Mouse (Mus musculus): ENCODE results near the gene Bhmt2.
A peak's percentile ranks its signal among the peaks of the same experiment; 100 is the strongest.

Bhmt2 gene

DNA sequence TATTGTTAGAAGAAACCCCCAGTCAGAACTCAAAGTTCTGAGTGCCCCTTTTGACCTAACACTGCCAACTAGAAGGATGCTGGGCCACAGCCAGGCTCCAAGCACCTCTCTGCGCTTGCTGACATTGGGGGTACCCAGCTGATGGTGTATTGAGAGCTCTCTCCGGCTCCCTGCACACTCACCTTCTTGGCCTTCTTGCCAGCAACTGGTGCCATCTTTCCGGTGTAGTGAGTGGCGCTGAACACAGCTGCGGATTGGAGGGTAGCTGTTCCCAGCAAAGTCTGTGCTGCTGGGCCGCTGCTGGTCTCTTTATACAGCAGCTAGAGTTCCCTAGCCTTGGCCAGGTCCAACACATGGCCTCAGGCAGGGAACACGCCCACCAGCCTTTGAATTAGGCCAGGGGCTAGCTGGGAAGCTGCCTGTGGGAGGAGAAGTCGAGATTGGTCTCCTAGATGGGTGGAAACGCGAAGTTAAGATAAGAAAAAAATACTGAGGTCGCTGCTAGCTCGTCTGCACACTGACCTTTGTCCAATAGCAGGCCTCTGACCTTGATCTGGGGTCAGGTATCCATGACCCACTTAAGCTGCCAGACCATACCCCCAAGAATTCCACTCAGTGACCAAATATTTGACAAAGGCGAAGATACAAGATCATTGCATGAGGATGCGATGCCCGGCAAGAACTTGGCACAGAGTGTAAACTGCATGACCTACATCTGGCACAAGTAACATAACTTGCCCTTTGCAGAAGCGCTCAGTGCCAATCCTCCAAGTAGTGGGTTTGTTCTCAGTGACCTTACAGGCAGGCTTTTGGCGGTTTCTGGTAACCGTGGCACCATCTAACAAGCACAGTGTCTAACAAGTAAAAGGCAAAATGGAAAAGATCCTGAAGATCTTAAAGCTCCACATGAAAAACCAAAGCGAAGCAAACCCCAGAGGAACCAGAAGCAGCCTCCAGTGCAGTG lies 36.5 kb downstream of the Bhmt2 start, which contains the start of gene Bhmt:
Bhmt (minus strand) TSS at position 680 of the 964 bp plus-strand sequence.
- peak; percentile 47 for DNase-seq

GRCm38 (mm10) chr13:93636561-93636960 lies 37.5 kb downstream of the Bhmt2 start:
- DNase-seq: no peak

DNA sequence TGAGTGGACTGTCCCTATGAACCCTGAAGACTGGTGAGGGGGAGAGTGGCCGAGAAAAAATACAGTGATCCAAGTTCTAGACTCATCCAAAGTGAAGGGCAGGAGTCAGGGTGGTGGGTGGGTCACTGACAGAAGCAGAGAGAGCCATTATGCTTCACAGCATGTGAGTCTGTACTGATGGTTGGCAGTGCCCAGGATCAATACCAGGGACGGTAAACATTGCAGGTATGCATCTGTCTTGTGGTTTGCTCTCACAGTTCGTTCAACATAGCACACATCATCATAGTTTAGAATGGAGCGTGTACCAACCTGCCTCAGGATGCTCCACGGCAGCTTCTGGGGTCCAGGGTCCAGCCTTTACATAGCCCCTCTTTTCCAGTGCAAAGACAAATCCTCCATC lies 41.2 kb downstream of the Bhmt2 start:
- DNase-seq: no peak

DNA sequence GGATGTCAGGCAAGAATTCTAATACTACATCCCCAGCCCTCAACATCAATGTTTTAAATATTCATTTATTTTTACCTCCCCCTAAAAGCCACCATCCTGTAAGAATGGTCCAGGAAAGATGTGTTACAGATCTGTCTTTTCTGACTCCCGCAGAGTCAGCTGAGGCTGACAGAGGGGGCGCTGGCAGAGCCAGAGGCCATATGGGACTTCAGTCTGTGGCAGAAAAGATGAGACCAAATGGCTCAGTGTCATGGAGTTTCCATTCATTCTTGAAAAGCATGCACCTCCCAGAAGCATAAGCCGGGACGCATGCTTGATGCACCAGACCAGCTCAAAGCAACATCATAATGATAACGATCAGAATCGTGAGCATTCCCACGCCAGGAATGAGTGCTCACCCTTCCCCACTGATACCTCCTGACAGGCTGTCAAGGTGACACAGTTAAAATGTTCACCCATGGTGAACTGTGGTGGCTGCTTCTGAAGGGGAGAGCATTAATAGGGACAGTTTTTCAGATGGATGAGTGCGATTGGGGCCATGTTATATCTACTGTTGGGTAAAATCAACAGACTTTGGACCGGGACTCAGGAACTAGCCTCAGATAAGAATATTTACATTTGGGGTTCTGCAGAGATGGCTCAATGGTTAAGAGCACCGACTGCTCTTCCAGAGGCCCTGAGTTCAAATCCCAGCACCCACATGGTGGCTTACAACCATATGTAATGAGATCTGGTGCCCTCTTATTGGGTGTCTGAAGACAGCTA lies 43.0 kb downstream of the Bhmt2 start:
- no peak for DNase-seq

DNA sequence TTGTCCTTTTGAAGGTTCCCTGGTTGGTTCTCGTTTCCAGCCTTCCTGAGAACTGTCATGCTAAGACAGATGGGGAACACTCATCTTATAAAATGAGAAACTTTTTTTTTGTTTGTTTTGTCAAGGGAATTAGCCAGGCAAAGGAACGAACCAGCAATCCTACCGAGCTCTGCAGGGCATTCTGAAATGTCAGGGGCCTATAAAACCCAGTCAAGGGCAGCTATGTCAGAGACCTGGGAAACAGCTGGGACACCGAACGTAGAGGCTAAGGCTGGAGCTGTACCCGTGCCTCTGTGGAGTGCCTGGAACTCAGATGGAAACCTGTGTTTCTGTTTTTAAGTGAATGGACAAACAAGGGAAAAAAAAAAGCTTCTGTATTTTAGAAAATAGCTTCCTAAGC lies 45.2 kb downstream of the Bhmt2 start:
- DNase-seq: no peak

- DNase-seq: peak; percentile 77
Observed at GRCm38 (mm10) chr13:93614361-93614948, 59.6 kb downstream of the Bhmt2 start.

DNA sequence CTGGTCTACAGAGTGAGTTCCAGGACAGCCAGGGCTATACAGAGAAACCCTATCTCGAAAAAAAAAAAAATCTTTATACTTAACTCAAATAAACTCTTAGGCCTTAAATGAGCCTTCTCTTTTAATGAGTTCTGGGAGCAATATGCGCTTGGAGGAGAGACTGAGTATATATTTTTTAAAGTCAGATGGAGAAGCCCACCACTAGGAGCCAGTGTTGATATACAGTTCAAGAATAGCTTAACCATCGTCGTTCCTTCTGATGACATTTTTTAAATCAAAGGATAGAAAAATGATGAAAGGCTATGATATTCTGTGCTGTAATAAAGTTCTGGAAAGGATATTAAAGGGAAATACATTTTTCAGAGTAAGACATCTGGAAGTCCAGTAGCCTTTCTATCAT lies 60.3 kb downstream of the Bhmt2 start:
- no peak for DNase-seq

DNA sequence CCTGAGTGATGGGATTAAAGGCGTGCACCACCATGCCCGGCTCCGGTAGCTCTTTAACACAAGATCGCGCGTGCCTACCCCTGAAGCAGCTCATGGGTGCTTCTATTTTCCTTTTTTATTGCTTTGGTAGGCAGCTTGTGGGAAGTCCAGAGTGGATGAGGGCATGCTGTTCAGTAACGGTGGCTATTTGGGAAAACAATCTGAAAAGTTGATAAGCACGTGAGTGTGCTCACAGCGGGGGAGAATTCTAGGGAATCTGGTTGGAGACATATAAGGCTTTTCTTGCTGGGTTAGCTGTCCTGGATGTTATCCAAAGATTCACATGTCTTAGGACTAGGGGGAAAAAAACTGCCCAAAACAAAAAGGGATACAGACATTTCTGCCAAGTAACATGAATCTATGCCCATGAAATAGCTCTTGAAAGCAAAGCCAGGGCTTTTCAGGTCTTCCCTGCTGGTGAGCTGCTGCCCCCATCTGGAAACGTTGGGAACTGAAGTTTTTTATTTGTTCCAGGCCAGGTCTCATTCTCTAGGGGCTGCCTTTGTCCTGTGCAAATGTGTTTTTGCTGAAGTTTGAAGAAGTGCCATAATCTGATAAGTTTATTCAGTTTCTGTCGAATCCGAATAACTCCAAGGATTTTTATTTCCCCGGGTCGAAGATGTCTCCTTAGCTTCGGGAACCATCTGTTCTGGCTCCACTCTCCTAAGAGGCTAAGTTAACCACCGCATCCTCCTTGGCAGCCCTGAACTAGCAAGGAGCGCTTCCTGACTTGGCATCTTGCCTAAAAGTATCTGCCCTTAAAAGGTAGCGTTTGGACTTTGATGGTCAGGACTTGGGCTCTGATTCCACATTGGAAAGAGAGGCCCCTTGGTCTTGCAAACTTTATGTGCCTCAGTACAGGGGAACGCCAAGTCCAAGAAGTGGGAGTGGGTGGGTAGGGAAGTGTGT lies 61.2 kb downstream of the Bhmt2 start:
- peak; percentile 84 for DNase-seq

DNA sequence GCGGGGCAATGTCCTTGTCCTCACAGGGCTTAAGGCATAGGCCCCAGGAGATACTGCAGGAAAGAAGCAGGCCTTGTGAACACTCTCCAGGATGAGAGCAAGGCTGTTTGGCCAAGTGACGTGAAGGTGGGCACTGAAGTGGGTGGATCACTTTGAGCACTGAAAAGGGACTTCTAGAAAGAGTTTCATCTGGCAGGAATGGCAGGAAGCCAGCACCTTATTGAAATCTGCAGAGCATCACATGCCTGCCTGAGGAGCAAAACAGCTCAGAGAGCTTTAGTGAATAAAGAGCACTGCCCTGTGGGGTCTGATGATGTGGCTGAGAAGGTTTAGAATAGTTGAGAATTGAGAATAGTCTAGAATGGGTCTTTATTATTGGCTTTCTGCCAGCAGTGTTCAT lies 65.6 kb downstream of the Bhmt2 start:
- DNase-seq: peak; percentile 16

DNA sequence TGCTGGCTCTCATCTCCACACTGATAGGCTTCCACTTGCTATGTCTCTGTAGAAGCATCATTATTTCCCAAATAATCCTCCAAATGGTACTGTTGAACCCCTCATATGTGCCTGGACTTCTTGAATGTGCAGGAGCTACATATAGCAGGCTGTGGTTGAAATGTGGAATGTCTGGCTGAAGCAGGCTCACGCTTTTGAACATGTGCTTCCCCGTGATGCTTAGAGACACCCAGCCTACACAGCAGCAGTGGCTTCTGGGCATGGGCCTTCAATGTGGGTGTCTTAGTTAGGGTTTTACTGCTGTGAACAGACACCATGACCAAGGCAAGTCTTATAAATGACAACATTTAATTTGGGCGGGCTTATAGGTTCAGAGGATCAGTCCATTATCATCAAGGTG lies 66.4 kb downstream of the Bhmt2 start:
- DNase-seq: peak; percentile 16

GRCm38 (mm10) chr13:93606868-93607578 lies 67.1 kb downstream of the Bhmt2 start:
- peak; percentile 79 for DNase-seq
